Mouse (Mus musculus): ENCODE data around the gene Cfap77.

DNA sequence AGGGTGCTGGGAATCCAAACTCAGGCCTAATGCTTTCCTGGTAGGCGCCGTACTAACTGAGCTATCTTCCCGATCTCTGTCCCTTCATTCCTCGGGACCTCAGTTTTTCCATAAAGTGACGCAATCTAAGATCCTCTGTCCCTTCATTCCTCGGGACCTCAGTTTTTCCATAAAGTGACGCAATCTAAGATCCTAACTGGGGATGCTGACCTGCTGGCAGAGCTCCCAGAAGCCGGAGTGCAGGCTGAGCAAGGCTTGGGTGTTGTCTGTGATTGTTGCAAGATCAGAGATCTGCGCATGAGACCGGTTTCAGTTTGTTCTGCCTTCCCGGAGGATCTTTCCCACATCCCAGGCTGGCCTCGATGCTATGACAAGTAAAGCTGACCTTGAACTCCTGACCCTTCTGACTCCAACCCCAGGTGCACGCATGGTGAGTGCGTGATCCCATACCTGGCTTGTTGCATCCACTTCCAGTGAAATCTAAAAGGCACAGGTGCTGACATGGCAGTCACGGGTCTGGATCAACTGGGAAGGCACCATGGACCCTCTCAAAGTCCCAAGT is 93.8 kb downstream of the Cfap77 start:
- TF ChIP-seq CTCF (IDR thresholded peaks at IDR 0.05; ENCODE audit: control insufficient read depth, insufficient read depth, insufficient read length), result no peak
- TF ChIP-seq MAX (IDR thresholded peaks at IDR 0.05), result no peak
- no peak for TF ChIP-seq USF1 (IDR thresholded peaks at IDR 0.05; ENCODE audit: low read depth)
- TF ChIP-seq MYOD1 (IDR thresholded peaks at IDR 0.05; ENCODE audit: control insufficient read depth, insufficient read length, low read depth), result no peak
- TF ChIP-seq MYOG (IDR thresholded peaks at IDR 0.05; ENCODE audit: control insufficient read depth, extremely low read depth, insufficient read length), result no peak
